Mouse (Mus musculus) neural tube, embryonic 11.5 days (tissue): ENCODE results near the gene Zdhhc17. TPM values are rescaled to one million over a fixed set of nuclear protein-coding genes. Genes with fewer than 3 reads are reported as not detected.

ENCODE experiments used
- ATAC-seq: fragments of 200-750 bp; cut with Nextera tagmentation; 2 replicates; pipeline ENCODE4 v1.8.0; 2017; ENCODE audit warnings: moderate number of reproducible peaks, mild to moderate bottlenecking, moderate TSS enrichment, moderate library complexity; ENCODE audit not compliant: insufficient read depth, low FRiP score, low TSS enrichment
- DNase-seq: peaks from one replicate; pipeline ENCODE4 v3.0.0-alpha.2; 2015; ENCODE audit warnings: low spot score
- H3K27ac ChIP-seq: fragments of 300-500 bp; sonication (generic); 2 replicates; pipeline ENCODE4 v1.5.1; 2014; ENCODE audit warnings: low read depth, mild to moderate bottlenecking, low read length
- H3K27me3 ChIP-seq: fragments of 300-500 bp; sonication (generic); 2 replicates; pipeline ENCODE4 v1.6.1; 2014; ENCODE audit warnings: mild to moderate bottlenecking, low read length, mixed read lengths; ENCODE audit not compliant: control insufficient read depth, insufficient read depth
- H3K36me3 ChIP-seq: fragments of 300-500 bp; sonication (generic); 2 replicates; pipeline ENCODE4 v1.6.1; 2014; ENCODE audit warnings: mild to moderate bottlenecking, low read length, moderate library complexity, mixed read lengths; ENCODE audit not compliant: control insufficient read depth, insufficient read depth
- H3K4me1 ChIP-seq: fragments of 300-500 bp; sonication (generic); 2 replicates; pipeline ENCODE4 v1.6.1; 2014; ENCODE audit warnings: low read length, mixed read lengths; ENCODE audit not compliant: control insufficient read depth, insufficient read depth
- H3K4me2 ChIP-seq: fragments of 300-500 bp; sonication (generic); 2 replicates; pipeline ENCODE4 v1.6.1; 2014; ENCODE audit warnings: low read depth, mild to moderate bottlenecking, moderate library complexity
- H3K4me3 ChIP-seq: fragments of 300-500 bp; sonication (generic); 2 replicates; pipeline ENCODE4 v1.5.1; 2014; ENCODE audit warnings: low read depth, low read length
- H3K9ac ChIP-seq: fragments of 300-500 bp; sonication (generic); 2 replicates; pipeline ENCODE4 v1.6.1; 2014; ENCODE audit warnings: mild to moderate bottlenecking, low read length
- H3K9me3 ChIP-seq: fragments of 300-500 bp; sonication (generic); 2 replicates; pipeline ENCODE4 v1.6.1; 2016; ENCODE audit warnings: low read length; ENCODE audit not compliant: control insufficient read depth
- WGBS: fragments of 180-500 bp; shearing (Covaris S2); extraction: QIAGEN DNeasy Blood & Tissue Kit; methylation state at CpG from one replicate; pipeline ENCODE4 v1.1.7; 2014; 5-methylcytosine and 5-hydroxymethylcytosine counted together
- polyA plus RNA-seq: library from polyadenylated mRNA; unstranded; fragments of >200 nt; fragmentation: Nextera tagmentation; extraction: Ambion mirVana; gene quantifications from 2 replicates; pipeline ENCODE4 v1.2.1, GENCODE M21; 2014

Gene Zdhhc17
- polyA plus RNA-seq, 1 experiment from 2014 or later: 31.2 TPM

DNA sequence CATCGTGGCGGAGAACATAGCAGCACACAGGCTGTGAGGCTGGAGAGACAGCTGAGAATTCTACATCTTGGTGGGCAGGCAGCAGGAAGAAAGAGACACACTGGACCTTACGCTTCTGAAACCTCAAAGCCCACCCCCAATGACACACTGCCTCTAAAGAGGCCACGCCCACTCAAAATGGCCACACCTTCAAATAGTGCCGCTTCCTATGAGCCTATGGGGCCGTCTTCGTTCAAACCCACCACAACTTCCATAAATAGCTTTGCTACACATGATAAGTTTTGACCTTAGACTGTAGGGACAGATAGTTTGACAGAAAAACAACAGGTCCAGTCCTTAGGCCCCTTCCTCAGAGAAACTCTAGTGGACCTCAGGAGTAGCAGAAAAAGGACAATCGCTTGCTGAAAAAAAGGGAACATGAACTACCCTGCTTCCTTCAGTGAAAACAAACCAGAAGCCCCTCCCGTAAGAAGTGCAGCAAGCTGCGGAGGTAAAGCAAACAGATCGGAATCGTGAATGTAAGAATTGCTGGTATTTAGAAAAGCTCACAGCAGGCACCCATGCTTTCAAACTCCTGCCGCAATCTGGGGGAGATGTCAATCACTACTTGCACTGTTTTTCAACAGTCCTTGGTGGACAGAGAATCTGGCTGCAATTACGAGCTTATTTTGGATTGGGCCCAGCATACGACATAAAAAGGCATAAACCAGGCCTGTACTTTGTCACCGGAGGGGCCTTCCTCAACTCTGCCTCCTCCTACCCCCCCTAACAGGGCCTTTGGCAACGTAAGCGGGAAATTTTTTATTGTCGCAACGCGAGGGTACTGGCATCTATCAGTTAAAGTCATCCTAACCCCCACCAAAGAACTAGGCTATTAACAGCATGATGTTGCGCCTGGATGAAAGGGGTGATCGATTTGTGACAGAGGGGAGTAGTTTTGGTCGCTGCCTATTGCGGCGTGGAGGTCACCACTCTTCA lies 91.2 kb downstream of the Zdhhc17 start:
- ATAC-seq (no peak), DNase-seq (peak; percentile 49)
- H3K4me2 ChIP-seq: peak overlapping the region; percentile 84
- H3K4me3 ChIP-seq: peak overlapping the region; percentile 69
- H3K27me3 ChIP-seq: no peaks in the 10 kb centered on the region
- no peaks in the 10 kb centered on the region for H3K36me3 ChIP-seq
- peak overlapping the region; percentile 63; the same call in 1 of the 2 replicates for H3K27ac ChIP-seq
- H3K9ac ChIP-seq: peak overlapping the region; percentile 83; the same call in 1 of the 2 replicates
- 16% methylated on average over 26 of the region's 26 CpGs for WGBS
- no peaks in the 10 kb centered on the region for H3K9me3 ChIP-seq
- peaks cover 8% of the 10 kb centered on the region for H3K4me1 ChIP-seq

GRCm38 (mm10) chr10:110917521-110917920 lies 92.4 kb downstream of the Zdhhc17 start:
- H3K27me3 ChIP-seq: no peaks in the 10 kb centered on the region
- 95% methylated on average over 6 of the region's 6 CpGs for WGBS
- no peaks in the 10 kb centered on the region for H3K9me3 ChIP-seq
- H3K4me3 ChIP-seq: no peak overlapping the region
- no peak for ATAC-seq
- H3K9ac ChIP-seq: no peak overlapping the region
- H3K4me1 ChIP-seq: peaks cover 5% of the 10 kb centered on the region
- H3K27ac ChIP-seq: no peak overlapping the region
- H3K4me2 ChIP-seq: no peak overlapping the region
- no peaks in the 10 kb centered on the region for H3K36me3 ChIP-seq
- no peak for DNase-seq

- no peak overlapping the region for H3K4me3 ChIP-seq
- H3K36me3 ChIP-seq: no peaks in the 10 kb centered on the region
- H3K27me3 ChIP-seq: no peaks in the 10 kb centered on the region
- no peak overlapping the region for H3K4me2 ChIP-seq
- H3K9me3 ChIP-seq: no peaks in the 10 kb centered on the region
- H3K4me1 ChIP-seq: 0 out of 2 replicates have a peak, but pooled peaks cover 2% of the 10 kb centered on the region
- no peak for DNase-seq
- H3K9ac ChIP-seq: no peak overlapping the region
- WGBS: 89% methylated on average over 11 of the region's 11 CpGs
- H3K27ac ChIP-seq: no peak overlapping the region
- no peak for ATAC-seq
Observed at GRCm38 (mm10) chr10:110916666-110917344, 93.1 kb downstream of the Zdhhc17 start.

GRCm38 (mm10) chr10:110903862-110904261 lies 106.1 kb downstream of the Zdhhc17 start:
- Histone ChIP-seq H3K9me3 (no peaks in the 10 kb centered on the region), H3K27me3 (no peaks in the 10 kb centered on the region), H3K9ac (no peak overlapping the region), H3K4me2 (no peak overlapping the region), H3K4me3 (no peak overlapping the region), H3K27ac (no peak overlapping the region), H3K4me1 (no peaks in the 10 kb centered on the region), H3K36me3 (no peaks in the 10 kb centered on the region)
- no peak for ATAC-seq
- no peak for DNase-seq
- WGBS: 97% methylated on average over 3 of the region's 3 CpGs

DNA sequence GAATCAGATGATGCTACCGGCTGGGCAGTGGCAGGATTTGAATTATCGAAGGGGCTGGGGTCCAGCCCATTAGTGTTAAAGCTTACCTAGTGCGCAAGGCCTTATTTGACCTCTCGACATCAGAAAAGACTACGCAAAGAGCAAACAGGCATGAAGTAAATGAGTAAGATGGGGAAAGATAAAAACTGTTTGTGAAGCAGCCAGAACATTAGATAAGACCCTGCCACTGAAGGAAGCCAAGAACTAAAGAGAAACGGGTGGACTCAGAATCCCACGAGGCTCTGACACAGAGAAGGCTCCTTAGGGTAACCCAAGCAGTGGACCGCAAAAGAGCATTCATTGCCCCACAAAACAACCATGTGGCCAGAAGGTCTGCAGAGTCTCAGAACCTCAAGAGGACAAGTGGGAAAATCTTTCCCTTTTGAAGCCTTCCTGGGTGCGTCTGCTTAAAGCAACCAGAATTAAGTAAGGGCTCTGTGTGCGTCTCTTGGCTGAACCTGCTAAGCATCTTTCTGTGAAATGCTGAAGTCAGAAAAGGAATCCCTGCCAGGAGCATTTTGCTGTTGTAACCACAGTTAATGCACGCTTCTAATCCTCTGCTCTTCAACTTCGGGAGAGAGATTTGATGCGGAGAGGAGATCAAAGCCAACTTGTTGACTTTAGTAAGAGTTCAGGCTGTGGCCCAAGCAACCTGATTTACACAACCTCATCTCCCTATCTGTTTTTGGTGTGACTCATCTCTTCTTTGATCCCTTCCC lies 110.0 kb downstream of the Zdhhc17 start:
- WGBS: 79% methylated on average over 13 of the region's 13 CpGs
- H3K36me3 ChIP-seq: no peaks in the 10 kb centered on the region
- no peak overlapping the region for H3K27ac ChIP-seq
- H3K9me3 ChIP-seq: no peaks in the 10 kb centered on the region
- ATAC-seq (no peak), DNase-seq (no peak)
- H3K4me3 ChIP-seq: no peak overlapping the region
- no peak overlapping the region for H3K4me2 ChIP-seq
- no peaks in the 10 kb centered on the region for H3K4me1 ChIP-seq
- no peak overlapping the region for H3K9ac ChIP-seq
- no peaks in the 10 kb centered on the region for H3K27me3 ChIP-seq

Other genes starting within 250 kb of the Zdhhc17 start
- gene Csrp2, start 90.4 kb downstream of the Zdhhc17 start, polyA plus RNA-seq: 152 and 165 TPM in 2 replicates
- gene Osbpl8, start 154.6 kb upstream of the Zdhhc17 start, polyA plus RNA-seq: 11.7 and 11.8 TPM in 2 replicates